Mouse (Mus musculus) gastrocnemius, postnatal 36 days (tissue): Measurements from ENCODE around the gene Ccdc124. TPM values are rescaled to one million over a fixed set of nuclear protein-coding genes. Genes with fewer than 3 reads are reported as not detected.
"Not testable (repeated sequence)": the region's sequence is repeated elsewhere in the genome, so short reads cannot be mapped to it uniquely, and the experiment has no call there.

Source experiments
- DNase-seq, 2 experiments: peaks; one replicate each; pipeline ENCODE4 v3.0.0; 2022
- intact Hi-C: fragments of 180-260 bp; cut with DNase I; formaldehyde crosslinking; loops from one replicate; pipeline ENCODE4 v1.15.1; 2025
- total RNA-seq, 2 experiments: library from RNA; stranded (reverse); gene quantifications; 2 replicates each; pipeline ENCODE4 v1.2.3; 2021

The Ccdc124 gene
- total RNA-seq, 2 experiments from 2014 or later, result 56.2 to 64.3 TPM

- intact Hi-C loops, result loop anchor here (10.0 kb wide), 1 partner anchor 308 kb away; no protein-coding TSS in a partner anchor
- no peak for DNase-seq
Measured at GRCm38 (mm10) chr8:70896316-70897020, 22.7 kb upstream of the Ccdc124 start.

GRCm38 (mm10) chr8:70895571-70896259 is 22.0 kb upstream of the Ccdc124 start:
- not testable (repeated sequence) for DNase-seq
- intact Hi-C loops, result loop anchor here (10.0 kb wide), 1 partner anchor 309 kb away; no protein-coding TSS in a partner anchor

GRCm38 (mm10) chr8:70894771-70895545 is 21.2 kb upstream of the Ccdc124 start:
- intact Hi-C loops, result loop anchor here (10.0 kb wide), 1 partner anchor 310 kb away; no protein-coding TSS in a partner anchor
- no peak for DNase-seq

GRCm38 (mm10) chr8:70894385-70894720 is 20.6 kb upstream of the Ccdc124 start:
- intact Hi-C loops, result loop anchor here (10.0 kb wide), 1 partner anchor 310 kb away; no protein-coding TSS in a partner anchor
- no peak for DNase-seq

GRCm38 (mm10) chr8:70893656-70894384 is 20.1 kb upstream of the Ccdc124 start:
- DNase-seq, result peak; percentile 58 to 67
- intact Hi-C loops, result loop anchor here (10.0 kb wide), 1 partner anchor 311 kb away; no protein-coding TSS in a partner anchor

GRCm38 (mm10) chr8:70892896-70893655 is 19.3 kb upstream of the Ccdc124 start:
- intact Hi-C loops, result loop anchor here (10.0 kb wide), 1 partner anchor 312 kb away; no protein-coding TSS in a partner anchor
- DNase-seq, result no peak

- intact Hi-C loops, result loop anchor here (10.0 kb wide), 1 partner anchor 313 kb away; no protein-coding TSS in a partner anchor
- no peak for DNase-seq
Measured at GRCm38 (mm10) chr8:70892022-70892895, 18.5 kb upstream of the Ccdc124 start, which contains the start of gene Slc5a5. Slc5a5 (minus strand) TSS chr8:70892757.

GRCm38 (mm10) chr8:70891356-70891755 is 17.6 kb upstream of the Ccdc124 start:
- no peak for DNase-seq
- intact Hi-C loops, result loop anchor here (2.0 to 10.0 kb wide), 2 partner anchors 15 to 313 kb away; no protein-coding TSS in a partner anchor

GRCm38 (mm10) chr8:70890656-70891055 is 16.9 kb upstream of the Ccdc124 start:
- DNase-seq, result no peak
- intact Hi-C loops, result loop anchor here (2.0 to 10.0 kb wide), 2 partner anchors 14 to 314 kb away; no protein-coding TSS in a partner anchor

GRCm38 (mm10) chr8:70887669-70888068 is 13.9 kb upstream of the Ccdc124 start:
- DNase-seq, result no peak
- intact Hi-C loops, result no loop called here

GRCm38 (mm10) chr8:70885612-70886011 is 11.9 kb upstream of the Ccdc124 start:
- DNase-seq, result no peak
- intact Hi-C loops, result no loop called here

GRCm38 (mm10) chr8:70884683-70885082 is 10.9 kb upstream of the Ccdc124 start:
- DNase-seq, result no peak
- intact Hi-C loops, result no loop called here

- intact Hi-C loops, result no loop called here
- DNase-seq, result no peak
Measured at GRCm38 (mm10) chr8:70884186-70884585, 10.5 kb upstream of the Ccdc124 start.

GRCm38 (mm10) chr8:70880546-70880945 is 6.8 kb upstream of the Ccdc124 start:
- DNase-seq, result no peak
- intact Hi-C loops, result no loop called here

GRCm38 (mm10) chr8:70880126-70880525 is 6.4 kb upstream of the Ccdc124 start:
- DNase-seq, result no peak
- intact Hi-C loops, result no loop called here

GRCm38 (mm10) chr8:70879500-70879899 is 5.8 kb upstream of the Ccdc124 start:
- DNase-seq, result no peak
- intact Hi-C loops, result no loop called here

- DNase-seq, result no peak
Measured at GRCm38 (mm10) chr8:70878178-70878577, 4.4 kb upstream of the Ccdc124 start.

GRCm38 (mm10) chr8:70876382-70876781 is 2.6 kb upstream of the Ccdc124 start:
- intact Hi-C loops, result loop anchor here (2.0 kb wide), 1 partner anchor 14 kb away; no protein-coding TSS in a partner anchor
- no peak for DNase-seq

More at GRCm38 (mm10) chr8:70878178-70878577, 4.4 kb upstream of the Ccdc124 start:
- intact Hi-C loops, result no loop called here
